Mouse (Mus musculus): ENCODE measurements at regions not wholly inside any gene's neighbourhood (a gene's known extent, or its start where the extent isn't known, plus 50 kb on each side); places are given as distances from the start of the nearest gene placed in this dataset.

DNA sequence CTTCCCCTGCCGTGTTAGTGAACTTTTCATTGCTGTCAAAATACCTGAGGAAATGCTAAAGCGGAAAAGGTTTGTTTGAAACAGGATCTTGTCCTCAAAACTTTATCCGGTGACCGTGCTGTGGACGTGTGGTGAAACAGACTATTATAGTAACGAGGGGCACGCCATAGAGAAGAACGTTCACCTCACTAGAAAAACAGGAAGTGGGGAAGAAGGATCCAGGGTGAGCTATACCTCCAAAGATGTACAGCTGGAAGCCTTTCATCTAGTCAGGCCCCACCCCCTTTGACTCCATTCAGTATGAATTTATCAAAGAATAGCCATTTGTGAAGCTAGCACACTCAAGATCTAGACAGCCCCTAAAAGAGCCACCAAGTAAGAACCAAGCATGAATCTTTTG is 135.5 kb upstream of the Dyrk2 start:
- no peak for TF ChIP-seq CTCF (IDR thresholded peaks at IDR 0.05; ENCODE audit: extremely low read depth, insufficient read length, insufficient replicate concordance, low read depth, low read length)
- TF ChIP-seq POLR2A (IDR thresholded peaks at IDR 0.05; ENCODE audit: low read depth, low read length): no peak
